Mouse (Mus musculus) G1E (cell line): ENCODE measurements at regions not wholly inside any gene's neighbourhood (a gene's known extent, or its start where the extent isn't known, plus 50 kb on each side); places are given as distances from the start of the nearest gene placed in this dataset.

Experiments
- CTCF ChIP-seq: IDR thresholded peaks from 2 replicates; pipeline ENCODE4 v1.5.1; 2012; ENCODE audit warnings: low read depth, low read length, inconsistent platforms, mixed read lengths
- GATA1 ChIP-seq: IDR thresholded peaks from 2 replicates; pipeline ENCODE4 v1.6.1; 2012; ENCODE audit warnings: borderline replicate concordance, low read length, inconsistent platforms, mixed read lengths
- GATA2 ChIP-seq: IDR thresholded peaks from 2 replicates; pipeline ENCODE4 v1.6.1; 2012; ENCODE audit warnings: low read depth, low read length, inconsistent platforms, borderline replicate concordance

GRCm38 (mm10) chr7:83016566-83016965 is 149.4 kb downstream of the Mex3b start:
- TF ChIP-seq CTCF: no peak
- TF ChIP-seq GATA1: no peak
- no peak for TF ChIP-seq GATA2
